Mouse (Mus musculus): ENCODE results near the gene Gm11273. TPM values are rescaled to one million over a fixed set of nuclear protein-coding genes. Genes with fewer than 3 reads are reported as not detected.

Gene Gm11273
- polyA plus RNA-seq (2015; fragmentation: Illumina TruSeq; extraction: RNeasy Lipid Tissue Mini Kit (QIAGEN cat#74804); ENCODE audit: insufficient read depth, low replicate concordance) = 1.8 TPM

DNA sequence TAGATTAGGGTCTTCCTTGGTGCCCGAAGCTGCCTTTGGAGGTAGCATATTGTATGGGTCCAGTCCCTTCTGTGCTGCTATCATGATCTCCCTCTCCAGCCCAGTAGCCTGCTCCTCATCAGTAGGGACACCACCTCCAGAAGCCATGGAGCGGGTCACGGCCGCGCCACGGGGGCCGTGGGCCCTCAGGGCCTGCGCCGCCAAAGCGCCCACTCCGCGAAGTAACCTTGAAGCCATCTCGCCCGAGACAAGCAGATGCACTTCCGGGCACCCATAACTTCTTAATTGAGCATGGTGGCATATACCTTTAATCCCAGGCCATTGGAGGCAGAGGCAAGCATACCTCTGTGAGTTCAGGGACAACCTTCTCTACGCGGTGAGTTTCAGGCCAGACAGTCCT, at the start of gene Gm11273:
Gene Gm11273 (minus strand): TSS at position 237 of the 400 bp plus-strand sequence.

DNA sequence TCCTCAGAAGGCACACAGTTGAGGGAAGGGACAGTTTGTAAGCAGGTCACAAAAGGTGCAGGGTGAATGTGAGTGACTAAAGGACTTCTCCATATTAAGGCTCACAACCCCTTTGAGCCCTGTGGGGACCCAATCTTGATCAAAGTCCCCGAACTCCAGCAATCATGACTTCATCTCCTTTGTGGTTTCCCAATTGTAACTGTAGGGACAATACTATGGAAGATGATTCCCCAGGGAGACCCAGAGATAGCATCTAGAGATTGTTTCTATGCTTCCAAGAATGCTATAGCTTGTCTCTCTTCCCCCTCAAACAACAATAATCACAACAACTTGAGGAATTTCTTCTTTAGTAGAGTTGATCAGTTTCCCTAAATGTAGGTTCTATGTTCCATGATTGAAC, 41.5 kb upstream of the Gm11273 start, which contains the start of gene Olfr1366:
Gene Olfr1366 (minus strand): TSS at position 101 of the 400 bp plus-strand sequence.

DNA sequence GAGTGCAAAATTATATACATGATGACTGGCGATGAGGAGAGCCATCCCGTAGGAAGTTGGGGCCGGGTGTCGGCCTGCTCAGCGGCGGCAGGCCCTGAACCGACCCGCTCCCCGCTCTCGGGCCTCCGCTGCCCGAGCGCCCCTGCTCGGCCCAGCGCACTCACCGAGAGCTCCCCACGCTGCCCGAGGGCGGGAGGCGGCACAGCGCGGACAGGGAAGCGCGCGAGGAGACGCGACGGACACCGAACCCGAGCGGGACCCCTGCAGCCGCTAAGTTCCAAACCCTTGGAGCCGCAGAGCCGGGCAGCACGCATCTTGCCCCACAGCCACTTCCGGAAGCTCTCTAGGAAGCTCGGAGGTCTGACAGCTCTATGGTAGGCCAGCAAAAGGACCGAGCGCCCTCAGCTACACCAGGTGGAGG, 29.6 kb upstream of the Gm11273 start, which contains the start of gene Zkscan8:
Gene Zkscan8 (minus strand): TSS at position 340 of the 421 bp plus-strand sequence.

DNA sequence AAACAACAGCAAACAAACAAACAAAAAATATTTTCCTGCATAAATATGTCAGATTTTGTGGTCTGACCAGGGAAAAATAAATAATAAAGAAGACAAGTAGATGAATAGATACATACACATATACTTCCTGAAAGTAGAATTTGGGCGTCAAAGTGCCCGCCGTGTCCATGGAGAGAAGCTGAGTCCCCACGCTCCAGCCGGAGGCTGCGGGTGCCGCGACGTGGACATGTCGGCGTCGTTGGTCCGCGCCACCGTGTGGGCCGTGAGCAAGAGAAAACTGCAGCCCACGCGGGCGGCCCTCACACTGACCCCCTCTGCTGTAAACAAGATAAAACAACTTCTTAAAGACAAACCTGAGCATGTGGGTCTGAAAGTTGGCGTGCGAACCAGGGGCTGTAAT, 6.1 kb downstream of the Gm11273 start, which contains the start of gene AK157302:
Gene AK157302 (plus strand): TSS at position 144 of the 400 bp plus-strand sequence.

DNA sequence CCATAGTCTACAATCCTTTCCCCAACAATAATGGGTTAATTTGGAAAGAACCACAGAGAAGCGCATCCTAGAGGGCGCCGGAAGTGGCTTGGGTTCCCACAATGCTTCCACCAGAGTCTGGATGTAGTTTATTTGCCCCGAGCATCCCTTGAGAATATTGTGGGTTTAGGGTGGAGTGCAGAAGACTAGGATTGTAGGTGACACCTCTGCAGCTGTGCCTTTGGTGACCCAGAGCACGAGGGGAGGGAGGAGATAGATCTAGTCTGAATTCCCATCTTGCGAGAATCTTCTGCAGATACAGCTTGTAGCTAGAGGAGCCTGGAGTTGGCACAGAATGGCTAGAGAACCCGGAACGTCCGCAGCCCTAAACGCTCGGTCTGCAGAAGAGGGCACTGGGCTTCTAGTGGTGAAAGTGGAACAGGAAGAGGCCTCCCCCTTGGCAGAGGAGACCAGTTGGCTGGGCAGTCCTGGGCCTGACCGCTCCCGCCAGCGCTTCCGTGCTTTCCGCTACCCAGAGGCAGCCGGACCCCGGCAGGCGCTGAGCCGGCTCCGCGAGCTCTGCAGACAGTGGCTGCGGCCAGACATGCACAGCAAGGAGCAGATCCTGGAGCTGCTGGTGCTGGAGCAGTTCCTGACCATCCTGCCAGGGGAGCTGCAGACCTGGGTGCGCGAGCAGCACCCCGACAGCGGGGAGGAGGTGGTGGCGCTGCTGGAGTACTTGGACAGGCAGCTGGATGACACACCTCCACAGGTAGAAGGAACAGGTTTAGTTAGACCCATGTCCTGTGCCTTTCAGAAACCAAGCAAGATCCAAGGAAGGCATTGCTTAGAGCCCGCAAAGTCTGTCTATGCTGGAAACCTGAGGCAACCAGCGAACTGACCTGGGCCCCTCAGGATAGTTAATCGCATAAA, 22.2 kb downstream of the Gm11273 start, which contains the start of the genes Zkscan4 and Gm10065:
Gene Zkscan4 (plus strand): TSS at position 149 of the 912 bp plus-strand sequence.
Gene Gm10065 (minus strand): TSS at position 683 of the 912 bp plus-strand sequence.

DNA sequence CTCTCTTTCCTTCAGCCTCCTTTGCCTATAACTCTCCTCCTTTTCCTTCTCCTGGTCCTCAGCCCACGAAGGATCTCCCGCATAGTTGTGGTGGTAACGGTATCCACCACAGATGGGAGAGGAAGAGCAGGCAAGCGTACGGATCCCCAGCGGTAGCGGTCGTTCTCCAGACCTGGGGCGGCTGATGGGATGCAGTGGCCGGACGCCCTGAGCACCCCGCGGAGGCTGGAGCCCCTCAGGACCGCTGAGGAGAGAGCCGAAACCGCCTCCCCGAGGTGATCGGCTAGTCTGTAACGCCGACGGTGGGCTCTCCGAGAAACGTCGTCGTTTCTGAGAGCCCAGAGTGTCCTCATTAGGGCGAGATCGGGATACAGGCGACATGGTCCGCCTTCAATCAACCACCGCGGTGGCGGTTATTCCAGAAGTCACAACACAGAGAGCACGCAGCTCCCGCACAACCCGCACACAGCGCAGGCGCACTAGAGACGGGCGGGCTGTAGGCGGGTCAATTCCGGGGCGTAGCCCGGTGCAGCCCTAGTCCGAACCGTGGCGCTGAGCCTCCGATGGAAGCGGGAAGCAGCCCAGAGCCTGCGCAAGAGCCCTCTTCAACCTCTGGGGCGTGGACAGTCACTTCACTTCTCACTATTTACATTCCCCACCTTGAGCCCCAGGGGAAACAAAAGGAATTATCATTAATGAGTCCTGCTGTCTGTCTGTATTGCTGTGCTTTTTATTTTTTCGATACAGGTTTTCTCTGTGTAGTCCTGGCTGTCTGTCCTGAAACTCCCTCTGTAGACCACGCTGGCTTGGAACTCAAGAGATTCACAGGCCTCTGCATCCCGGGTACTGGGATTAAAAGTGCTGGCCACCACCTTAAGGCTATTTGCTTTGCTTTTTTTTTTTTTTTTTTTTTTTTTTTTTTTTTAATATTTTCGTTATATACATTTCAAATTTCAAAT, 32.9 kb downstream of the Gm11273 start, which contains the start of gene Nkapl:
Gene Nkapl (minus strand): TSS at position 449 of the 959 bp plus-strand sequence.

DNA sequence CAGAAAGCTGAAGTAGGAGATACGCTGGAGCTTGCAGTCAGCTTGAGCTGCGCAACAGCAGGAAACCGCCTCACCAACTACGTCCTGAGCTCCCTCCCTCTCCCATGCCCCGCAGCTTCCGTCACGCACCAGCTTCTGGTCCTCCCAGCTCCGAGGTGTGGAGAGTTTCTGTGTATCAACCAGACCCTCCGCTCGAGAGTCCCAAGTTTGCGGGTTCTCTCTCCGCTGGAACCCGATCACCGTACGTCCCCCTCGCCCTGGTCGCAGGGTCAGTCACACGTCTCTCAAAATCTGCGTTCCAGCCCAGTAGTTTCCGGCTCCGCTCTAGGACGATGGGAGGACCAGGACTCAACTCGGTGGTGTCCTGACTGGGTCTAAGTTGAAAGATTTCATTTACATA, 47.8 kb downstream of the Gm11273 start, which contains the start of gene Zscan26:
Gene Zscan26 (minus strand): TSS at position 282 of the 400 bp plus-strand sequence.

Other genes with a start within 250 kb of the Gm11273 start
- gene Gpx5, start 208.7 kb downstream of the Gm11273 start, polyA plus RNA-seq (2015; fragmentation: Illumina TruSeq; extraction: RNeasy Lipid Tissue Mini Kit (QIAGEN cat#74804); ENCODE audit: insufficient read depth, low replicate concordance) = not detected
- gene Gpx6, start 189.3 kb downstream of the Gm11273 start, polyA plus RNA-seq (2015; fragmentation: Illumina TruSeq; extraction: RNeasy Lipid Tissue Mini Kit (QIAGEN cat#74804); ENCODE audit: insufficient read depth, low replicate concordance) = not detected
- gene Olfr1367, start 154.5 kb downstream of the Gm11273 start, polyA plus RNA-seq (2015; fragmentation: Illumina TruSeq; extraction: RNeasy Lipid Tissue Mini Kit (QIAGEN cat#74804); ENCODE audit: insufficient read depth, low replicate concordance) = not detected
- gene Zscan12, start 138.6 kb downstream of the Gm11273 start, polyA plus RNA-seq (2015; fragmentation: Illumina TruSeq; extraction: RNeasy Lipid Tissue Mini Kit (QIAGEN cat#74804); ENCODE audit: insufficient read depth, low replicate concordance) = 7.2 TPM
- 109 TPM for gene Zkscan3, start 98.7 kb downstream of the Gm11273 start, polyA plus RNA-seq (2015; fragmentation: Illumina TruSeq; extraction: RNeasy Lipid Tissue Mini Kit (QIAGEN cat#74804); ENCODE audit: insufficient read depth, low replicate concordance)
- gene Pgbd1, start 60.4 kb downstream of the Gm11273 start, polyA plus RNA-seq (2015; fragmentation: Illumina TruSeq; extraction: RNeasy Lipid Tissue Mini Kit (QIAGEN cat#74804); ENCODE audit: insufficient read depth, low replicate concordance) = 1.5 TPM
- gene Zscan26, start 47.7 kb downstream of the Gm11273 start, polyA plus RNA-seq (2015; fragmentation: Illumina TruSeq; extraction: RNeasy Lipid Tissue Mini Kit (QIAGEN cat#74804); ENCODE audit: insufficient read depth, low replicate concordance) = 108 TPM
- 0.32 TPM for gene Nkapl, start 32.9 kb downstream of the Gm11273 start, polyA plus RNA-seq (2015; fragmentation: Illumina TruSeq; extraction: RNeasy Lipid Tissue Mini Kit (QIAGEN cat#74804); ENCODE audit: insufficient read depth, low replicate concordance)
- 1.2 TPM for gene Zkscan4, start 22.5 kb downstream of the Gm11273 start, polyA plus RNA-seq (2015; fragmentation: Illumina TruSeq; extraction: RNeasy Lipid Tissue Mini Kit (QIAGEN cat#74804); ENCODE audit: insufficient read depth, low replicate concordance)
- not detected for gene Gm10065, start 22.0 kb downstream of the Gm11273 start, polyA plus RNA-seq (2015; fragmentation: Illumina TruSeq; extraction: RNeasy Lipid Tissue Mini Kit (QIAGEN cat#74804); ENCODE audit: insufficient read depth, low replicate concordance)
- gene AK157302, start 6.2 kb downstream of the Gm11273 start, polyA plus RNA-seq (2015; fragmentation: Illumina TruSeq; extraction: RNeasy Lipid Tissue Mini Kit (QIAGEN cat#74804); ENCODE audit: insufficient read depth, low replicate concordance) = 1.3 TPM
- gene Zkscan8, start 29.7 kb upstream of the Gm11273 start, polyA plus RNA-seq (2015; fragmentation: Illumina TruSeq; extraction: RNeasy Lipid Tissue Mini Kit (QIAGEN cat#74804); ENCODE audit: insufficient read depth, low replicate concordance) = 19.1 TPM
- not detected for gene Olfr1366, start 41.4 kb upstream of the Gm11273 start, polyA plus RNA-seq (2015; fragmentation: Illumina TruSeq; extraction: RNeasy Lipid Tissue Mini Kit (QIAGEN cat#74804); ENCODE audit: insufficient read depth, low replicate concordance)
- gene Olfr1535, start 58.5 kb upstream of the Gm11273 start, polyA plus RNA-seq (2015; fragmentation: Illumina TruSeq; extraction: RNeasy Lipid Tissue Mini Kit (QIAGEN cat#74804); ENCODE audit: insufficient read depth, low replicate concordance) = not detected
- gene Olfr1364, start 80.3 kb upstream of the Gm11273 start, polyA plus RNA-seq (2015; fragmentation: Illumina TruSeq; extraction: RNeasy Lipid Tissue Mini Kit (QIAGEN cat#74804); ENCODE audit: insufficient read depth, low replicate concordance) = not detected
- gene Olfr1362, start 112.6 kb upstream of the Gm11273 start, polyA plus RNA-seq (2015; fragmentation: Illumina TruSeq; extraction: RNeasy Lipid Tissue Mini Kit (QIAGEN cat#74804); ENCODE audit: insufficient read depth, low replicate concordance) = not detected
- gene Olfr11, start 141.1 kb upstream of the Gm11273 start, polyA plus RNA-seq (2015; fragmentation: Illumina TruSeq; extraction: RNeasy Lipid Tissue Mini Kit (QIAGEN cat#74804); ENCODE audit: insufficient read depth, low replicate concordance) = not detected
- not detected for gene Olfr1361, start 162.0 kb upstream of the Gm11273 start, polyA plus RNA-seq (2015; fragmentation: Illumina TruSeq; extraction: RNeasy Lipid Tissue Mini Kit (QIAGEN cat#74804); ENCODE audit: insufficient read depth, low replicate concordance)
- not detected for gene Olfr1360, start 176.0 kb upstream of the Gm11273 start, polyA plus RNA-seq (2015; fragmentation: Illumina TruSeq; extraction: RNeasy Lipid Tissue Mini Kit (QIAGEN cat#74804); ENCODE audit: insufficient read depth, low replicate concordance)
- gene Olfr1359, start 196.7 kb upstream of the Gm11273 start, polyA plus RNA-seq (2015; fragmentation: Illumina TruSeq; extraction: RNeasy Lipid Tissue Mini Kit (QIAGEN cat#74804); ENCODE audit: insufficient read depth, low replicate concordance) = not detected
- gene Hist1h2bl, start 214.7 kb upstream of the Gm11273 start, polyA plus RNA-seq (2015; fragmentation: Illumina TruSeq; extraction: RNeasy Lipid Tissue Mini Kit (QIAGEN cat#74804); ENCODE audit: insufficient read depth, low replicate concordance) = not detected
- not detected for gene Hist1h2ai, start 215.0 kb upstream of the Gm11273 start, polyA plus RNA-seq (2015; fragmentation: Illumina TruSeq; extraction: RNeasy Lipid Tissue Mini Kit (QIAGEN cat#74804); ENCODE audit: insufficient read depth, low replicate concordance)
- gene Hist1h3h, start 216.2 kb upstream of the Gm11273 start, polyA plus RNA-seq (2015; fragmentation: Illumina TruSeq; extraction: RNeasy Lipid Tissue Mini Kit (QIAGEN cat#74804); ENCODE audit: insufficient read depth, low replicate concordance) = not detected
- not detected for gene Hist1h2bm, start 220.6 kb upstream of the Gm11273 start, polyA plus RNA-seq (2015; fragmentation: Illumina TruSeq; extraction: RNeasy Lipid Tissue Mini Kit (QIAGEN cat#74804); ENCODE audit: insufficient read depth, low replicate concordance)
- not detected for gene Hist1h4j, start 233.6 kb upstream of the Gm11273 start, polyA plus RNA-seq (2015; fragmentation: Illumina TruSeq; extraction: RNeasy Lipid Tissue Mini Kit (QIAGEN cat#74804); ENCODE audit: insufficient read depth, low replicate concordance)
- gene Hist1h4k, start 249.1 kb upstream of the Gm11273 start, polyA plus RNA-seq (2015; fragmentation: Illumina TruSeq; extraction: RNeasy Lipid Tissue Mini Kit (QIAGEN cat#74804); ENCODE audit: insufficient read depth, low replicate concordance) = not detected

Measured in spleen, adult 10 weeks (tissue).